Mouse (Mus musculus) kidney, adult 2 months (tissue): Measurements from ENCODE around the gene Snip1.

ENCODE experiments used
- CTCF ChIP-seq: fragments of 200-500 bp; conservative IDR thresholded peaks from 2 replicates; pipeline ENCODE4 v1.5.1; 2011; ENCODE audit warnings: low read depth, mild to moderate bottlenecking, control low read depth, low read length, moderate library complexity, mixed read lengths; ENCODE audit not compliant: insufficient read depth, insufficient read length
- POLR2A ChIP-seq: fragments of 200-500 bp; IDR thresholded peaks from one replicate; pipeline ENCODE4 v1.6.1; 2011; ENCODE audit warnings: low read depth, low read length, control low read depth

DNA sequence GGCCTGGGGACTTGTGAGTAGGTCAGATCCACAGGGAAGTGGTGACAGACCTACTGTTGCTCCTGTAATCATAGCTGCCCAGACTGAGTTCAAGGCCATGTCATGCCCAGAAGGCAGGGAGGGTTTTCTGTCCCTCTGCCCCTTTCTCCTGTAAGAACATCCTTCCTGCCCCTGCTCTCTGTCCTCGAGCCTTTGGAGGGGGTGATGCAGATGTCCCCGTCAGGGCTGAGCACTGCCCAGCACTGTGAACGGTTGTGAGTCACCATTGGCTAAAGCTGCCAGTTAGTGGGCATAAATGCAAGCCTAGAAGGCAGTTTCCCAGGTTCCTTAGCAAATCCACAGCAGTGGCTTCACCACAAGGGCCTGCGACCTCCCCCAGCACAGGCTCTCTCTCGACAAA, 26.6 kb downstream of the Snip1 start:
- TF ChIP-seq POLR2A (no peak), CTCF (no peak)
